Mouse (Mus musculus): ENCODE data around the gene Drp2.
A peak's percentile ranks its signal among the peaks of the same experiment; 100 is the strongest.

Drp2 gene

DNA sequence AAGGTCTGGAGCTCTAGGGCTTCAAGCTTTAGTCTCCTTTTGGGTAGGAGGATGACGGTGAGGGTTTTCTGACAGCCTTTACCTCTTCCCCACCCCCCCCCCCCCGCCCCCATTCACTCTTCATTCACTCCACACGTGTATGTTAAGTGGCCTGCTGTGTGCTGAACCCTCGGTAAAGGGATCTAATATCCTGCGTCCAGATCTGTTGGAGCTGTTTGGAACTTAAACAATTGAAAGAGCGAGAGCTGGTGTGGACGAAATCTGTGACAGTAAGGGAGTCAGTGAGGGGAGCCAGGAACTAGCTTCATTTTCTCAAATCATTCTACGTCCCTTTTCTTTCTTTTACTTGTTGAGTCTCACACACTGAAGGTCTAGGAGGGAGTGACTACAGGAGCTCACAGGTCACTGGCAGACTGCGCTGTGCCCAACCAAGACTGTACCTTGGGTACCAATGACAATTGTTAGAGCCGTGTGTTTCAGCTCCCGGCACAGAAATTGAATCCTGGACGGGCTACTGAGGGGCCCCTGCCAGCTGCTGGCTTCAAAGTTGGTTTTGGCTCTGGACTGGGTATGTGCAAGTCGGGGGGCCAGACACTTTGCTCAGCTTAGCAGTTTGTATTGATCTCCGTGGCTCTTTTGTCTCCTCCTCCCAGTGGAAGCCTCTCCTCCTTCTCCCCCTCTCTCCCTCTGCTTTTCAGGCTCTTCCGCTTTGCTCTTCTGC lies at the start of gene Drp2:
Gene Drp2, plus strand, starts transcription at position 689 of the 721 bp plus-strand sequence.
- DNase-seq (ENCODE audit: low spot score), result no peak

DNA sequence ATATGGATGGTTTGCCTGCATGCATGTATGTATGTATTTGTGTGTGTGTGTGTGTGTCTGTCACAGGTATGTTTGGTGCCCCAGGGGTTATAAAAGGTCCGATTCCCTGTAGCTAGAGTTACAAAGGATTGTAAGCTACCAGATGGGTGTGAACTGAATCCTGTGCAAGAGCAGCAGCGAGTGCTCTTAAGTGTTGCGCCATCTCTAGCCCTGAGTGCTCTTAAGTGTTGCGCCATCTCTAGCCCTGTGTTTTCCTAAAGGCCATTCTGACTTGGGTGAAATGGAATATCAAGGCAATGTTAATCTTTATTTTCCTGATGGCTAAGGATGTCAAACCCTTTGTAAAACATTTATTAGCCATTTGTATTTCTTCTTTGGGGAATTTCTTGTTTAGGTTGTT lies 45.0 kb upstream of the Drp2 start:
- no peak for DNase-seq (ENCODE audit: low spot score)

DNA sequence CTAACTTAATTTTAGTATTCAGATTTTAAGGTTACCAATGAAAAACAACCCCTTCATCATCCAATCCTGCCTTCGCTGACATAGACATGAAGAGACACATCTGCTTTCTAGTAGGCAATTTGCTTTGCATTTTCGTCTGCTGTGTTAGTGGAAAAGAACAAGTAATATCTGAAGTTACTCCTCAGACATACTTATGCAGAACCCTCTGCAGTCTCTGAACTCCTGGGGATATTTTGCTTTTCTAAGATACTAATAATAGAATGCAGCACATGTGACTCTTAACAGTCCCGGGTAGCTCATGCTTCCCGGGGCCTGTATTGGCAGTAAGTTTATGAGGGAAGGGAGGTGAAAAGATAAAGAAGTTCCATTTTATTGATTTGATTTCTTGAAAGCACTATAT lies 42.2 kb upstream of the Drp2 start:
- DNase-seq (ENCODE audit: low spot score), result no peak

DNA sequence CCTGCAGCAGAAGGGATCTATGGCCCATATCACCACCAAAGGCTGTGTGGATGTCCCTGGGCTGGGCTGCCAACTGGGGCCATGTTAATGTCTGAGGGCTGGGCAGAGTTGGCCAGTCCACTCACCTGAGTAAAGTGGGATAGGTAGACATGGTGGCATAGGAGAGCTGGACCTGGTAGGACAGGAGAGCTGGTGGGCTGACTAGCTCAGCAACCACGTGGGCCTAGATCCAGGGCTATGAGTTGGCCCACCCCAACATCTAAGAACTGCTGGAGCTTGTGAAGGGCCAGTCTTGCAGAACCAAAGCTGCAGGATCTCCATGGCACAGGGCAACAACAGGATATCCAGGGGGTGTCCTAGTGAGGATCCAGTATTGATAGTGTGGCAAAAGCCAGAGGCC lies 38.9 kb upstream of the Drp2 start:
- DNase-seq (ENCODE audit: low spot score), result no peak

DNA sequence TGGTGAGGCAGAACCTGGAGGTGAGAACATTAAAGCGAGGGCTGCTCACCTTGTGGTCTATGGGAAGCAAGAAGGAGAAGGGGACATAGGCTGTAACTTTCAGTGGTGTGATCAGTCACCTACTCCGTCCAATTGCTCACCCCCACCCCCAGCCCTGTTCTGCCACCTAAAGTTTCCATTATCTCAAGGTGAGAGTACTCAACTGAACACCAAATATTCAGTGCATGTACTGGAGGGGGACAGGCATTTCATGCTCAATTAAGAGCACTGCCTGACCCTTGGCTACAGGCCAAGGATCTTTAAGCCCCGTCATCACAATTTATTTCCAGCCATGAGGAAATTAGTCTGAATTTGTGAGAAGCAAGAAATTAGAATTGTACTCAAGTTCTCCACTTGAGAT lies 37.8 kb upstream of the Drp2 start:
- DNase-seq (ENCODE audit: low spot score), result no peak

DNA sequence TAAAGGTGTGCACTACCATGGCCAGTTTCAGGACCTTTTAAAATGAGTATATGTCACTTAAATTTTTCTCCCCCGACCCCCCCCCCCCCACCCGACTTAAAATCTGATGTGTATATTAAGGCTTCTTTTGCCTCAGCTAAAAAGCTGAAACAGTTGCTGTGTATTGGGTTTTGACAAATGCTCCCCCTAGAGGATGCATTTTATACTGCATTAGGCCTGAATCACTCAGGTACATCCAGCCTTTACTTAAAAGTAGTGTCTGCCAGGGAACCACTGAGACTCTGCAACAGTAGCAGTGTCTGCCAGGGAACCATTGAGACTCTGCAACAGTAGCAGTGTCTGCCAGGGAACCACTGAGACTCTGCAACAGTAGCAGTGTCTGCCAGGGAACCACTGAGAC lies 33.1 kb upstream of the Drp2 start:
- no peak for DNase-seq (ENCODE audit: low spot score)

DNA sequence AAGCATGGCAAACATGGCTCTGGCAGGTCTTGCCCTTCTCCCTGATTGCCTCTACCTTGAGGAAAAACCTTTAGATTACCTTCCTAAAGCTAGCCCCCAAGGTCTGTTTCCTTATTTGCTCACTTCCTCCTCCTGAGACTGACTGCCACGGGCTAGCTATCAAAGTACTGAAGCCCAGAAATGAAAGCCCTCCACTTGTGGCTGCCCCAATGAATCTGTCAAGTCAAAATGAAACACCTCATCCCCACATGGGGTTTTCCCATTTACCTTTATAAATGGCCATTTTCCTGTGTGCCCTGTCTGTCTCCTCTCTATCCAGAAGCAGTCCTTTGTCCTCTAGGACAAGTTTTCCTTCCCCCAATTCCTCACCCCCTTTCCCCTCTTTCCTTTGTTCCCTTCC lies 30.2 kb upstream of the Drp2 start:
- DNase-seq (ENCODE audit: low spot score), result no peak

DNA sequence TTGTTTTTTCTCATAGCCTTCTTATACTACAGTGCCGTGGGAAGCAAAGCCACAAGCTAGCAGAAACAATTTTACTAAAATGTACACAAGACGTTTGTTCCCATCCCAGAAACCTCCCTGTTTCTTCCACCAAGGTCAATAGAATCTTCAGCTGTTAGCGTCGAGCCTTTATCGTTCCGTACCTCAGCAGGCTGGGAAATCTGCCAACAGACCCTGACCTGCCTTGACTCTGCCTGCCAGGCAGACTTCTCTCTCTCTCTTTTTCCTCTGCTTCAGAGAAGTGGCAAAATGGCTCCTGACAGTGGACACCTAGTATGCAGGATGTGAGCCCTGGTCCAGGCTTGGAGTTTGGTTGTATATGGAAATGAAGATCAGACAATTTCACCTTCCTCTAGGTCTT lies 19.5 kb upstream of the Drp2 start:
- DNase-seq (ENCODE audit: low spot score), result no peak

DNA sequence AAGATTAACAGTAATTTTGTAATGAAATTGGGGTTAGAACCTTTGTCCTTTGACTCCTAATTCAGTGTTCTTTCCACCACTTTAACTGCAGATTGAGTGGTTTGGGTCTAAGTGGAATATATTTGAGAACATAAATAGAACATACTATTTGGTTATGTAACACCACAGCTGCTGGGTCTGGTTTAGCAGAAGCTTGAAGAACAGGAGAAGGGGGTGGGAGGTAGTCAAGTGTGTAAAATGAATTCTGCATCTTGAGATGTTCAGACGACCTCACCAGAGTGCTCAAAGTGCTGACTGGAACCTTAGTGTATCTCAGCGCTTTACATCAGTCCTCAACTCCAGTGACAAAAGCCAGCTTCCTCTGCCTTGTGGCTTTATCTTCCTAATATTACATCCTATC lies 5.4 kb upstream of the Drp2 start:
- no peak for DNase-seq (ENCODE audit: low spot score)

DNA sequence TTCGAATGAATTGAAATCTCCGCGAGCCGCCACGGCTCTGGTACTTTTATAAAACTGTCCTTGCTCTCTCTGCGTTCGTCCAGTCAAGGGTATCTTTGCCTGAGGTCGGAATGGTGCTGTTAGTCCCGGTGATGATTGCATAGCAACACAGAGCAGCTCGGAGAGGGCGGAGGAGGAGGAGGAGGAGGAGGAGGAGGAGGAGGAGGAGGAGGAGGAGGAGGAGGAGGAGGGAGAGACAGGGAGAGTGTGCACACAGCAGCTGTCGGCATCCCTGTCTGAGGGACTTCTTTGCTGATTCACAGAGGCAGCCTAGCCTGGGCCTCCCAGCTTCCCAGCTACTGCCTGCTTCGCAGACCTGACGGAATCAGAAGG lies 219 bp downstream of the Drp2 start:
- DNase-seq (ENCODE audit: low spot score), result no peak

DNA sequence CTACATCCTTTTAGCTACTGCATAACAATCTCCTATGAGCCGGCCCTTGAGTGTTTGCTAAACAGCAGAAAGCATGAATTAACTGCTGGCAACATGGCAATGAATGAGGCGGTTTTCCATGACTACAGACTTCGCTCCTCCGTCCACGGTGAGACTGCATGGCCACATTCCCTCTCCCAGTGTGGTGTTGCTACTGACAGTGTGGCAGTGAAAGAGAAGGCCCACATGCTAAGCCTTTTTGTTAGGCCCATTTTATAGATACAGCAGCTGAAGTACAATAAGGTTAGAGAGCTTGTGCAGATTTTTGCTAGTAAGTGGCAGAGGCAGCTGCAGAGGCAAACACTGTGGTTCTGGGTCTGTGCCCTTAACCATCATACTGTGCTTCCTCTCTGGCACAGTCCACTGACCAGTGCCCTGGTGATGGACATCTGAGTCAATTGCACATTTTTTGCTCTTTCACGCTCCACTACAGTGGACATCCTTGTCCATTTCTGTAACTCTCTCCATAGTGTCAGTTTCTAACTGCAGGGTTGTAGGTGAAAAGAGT lies 5.1 kb downstream of the Drp2 start:
- DNase-seq (ENCODE audit: low spot score), result no peak

DNA sequence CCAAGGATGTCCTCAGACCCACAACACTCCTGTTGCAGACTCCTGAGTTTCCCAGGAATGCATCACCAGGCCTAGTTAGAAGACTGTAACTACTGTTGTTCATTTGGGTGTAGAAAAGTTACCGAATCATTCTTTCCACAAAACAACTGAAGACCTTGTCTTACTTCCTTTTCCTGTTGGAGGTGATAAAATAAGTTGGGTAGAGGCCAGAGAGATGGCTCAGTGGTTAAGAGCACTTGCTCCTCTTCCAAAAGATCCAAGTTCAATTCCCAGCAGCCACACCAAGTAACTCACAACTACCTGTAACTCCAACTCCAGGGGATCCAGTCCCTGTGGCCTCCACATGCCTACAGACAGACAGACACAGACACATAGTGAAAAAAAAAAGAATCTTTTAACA lies 7.7 kb downstream of the Drp2 start:
- DNase-seq (ENCODE audit: low spot score), result no peak

DNA sequence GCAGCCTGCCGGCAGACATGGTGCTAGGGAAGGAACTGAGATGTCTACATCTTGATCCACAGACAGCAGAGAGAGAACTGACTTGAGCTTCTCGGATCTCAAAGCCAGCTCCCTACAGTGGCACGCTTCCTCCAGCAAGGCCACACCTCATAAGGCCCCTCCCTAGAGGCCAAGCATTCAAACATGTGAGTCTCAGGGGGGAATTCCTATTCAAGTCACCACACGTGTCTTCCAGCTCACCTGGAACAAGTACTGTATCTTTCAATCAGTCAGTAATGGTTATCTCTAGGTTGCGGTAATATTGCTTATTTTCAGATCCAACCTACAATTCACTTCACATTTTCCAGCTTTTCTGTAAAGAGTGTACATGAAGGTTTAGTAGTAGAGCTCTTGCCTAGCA lies 15.7 kb downstream of the Drp2 start:
- DNase-seq (ENCODE audit: low spot score), result no peak

DNA sequence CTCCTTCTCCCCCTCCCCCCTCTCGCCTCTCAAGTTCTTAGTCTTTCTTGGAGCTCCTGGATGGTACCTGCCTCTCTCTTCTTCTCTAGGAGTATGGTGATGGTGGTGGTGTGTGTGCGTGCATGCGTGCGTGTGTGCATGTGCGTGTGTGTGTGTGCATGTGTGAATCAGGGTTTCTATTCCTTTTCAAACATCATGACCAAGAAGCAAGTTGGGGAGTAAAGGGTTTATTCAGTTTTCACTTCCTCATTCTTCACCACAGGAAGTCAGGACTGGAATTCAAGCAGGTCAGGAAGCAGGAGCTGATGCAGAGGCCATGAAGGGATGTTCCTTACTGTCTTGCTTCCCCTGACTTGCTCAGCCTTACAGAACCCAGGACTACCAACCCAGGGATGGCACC lies 19.9 kb downstream of the Drp2 start:
- DNase-seq (ENCODE audit: low spot score), result no peak

DNA sequence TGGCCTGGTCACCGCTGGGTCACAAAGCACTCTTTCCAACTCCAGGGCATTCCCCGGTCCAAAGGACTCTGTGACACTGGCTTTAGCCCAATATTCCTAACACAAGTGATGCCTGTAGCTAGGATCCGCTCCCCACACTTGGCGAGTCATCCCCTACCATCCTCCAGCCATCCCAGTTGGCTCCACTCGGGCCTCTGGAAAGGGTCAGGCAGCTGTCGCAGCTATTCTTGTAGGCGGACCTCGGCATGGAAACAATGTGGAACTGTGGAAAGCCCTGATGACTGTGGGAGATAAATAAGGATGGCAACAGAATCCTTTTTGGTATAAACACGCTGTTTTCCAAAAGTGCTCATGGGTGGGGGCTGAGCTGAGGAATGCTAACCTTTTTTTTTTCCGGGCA lies 21.4 kb downstream of the Drp2 start:
- DNase-seq (ENCODE audit: low spot score), result no peak

DNA sequence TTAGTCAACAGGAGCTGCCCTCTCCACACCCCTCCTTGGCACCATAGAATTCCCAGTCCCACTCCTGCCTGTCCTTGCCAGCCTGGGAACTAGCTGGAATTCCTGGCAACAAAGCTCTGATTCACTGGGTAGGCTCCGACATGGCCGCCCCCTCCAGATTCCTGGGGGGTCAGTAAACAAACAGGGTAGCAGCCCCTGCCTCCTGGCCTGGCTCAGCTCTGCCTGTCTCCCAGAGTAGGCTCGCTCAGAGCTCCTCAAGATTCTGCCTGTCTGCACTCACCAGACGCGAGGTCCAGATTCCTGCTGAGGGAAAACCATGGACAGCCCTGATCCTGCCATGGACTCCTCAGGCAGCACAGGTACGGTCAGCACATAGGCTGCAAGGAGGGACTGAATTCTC lies 22.5 kb downstream of the Drp2 start:
- no peak for DNase-seq (ENCODE audit: low spot score)

DNA sequence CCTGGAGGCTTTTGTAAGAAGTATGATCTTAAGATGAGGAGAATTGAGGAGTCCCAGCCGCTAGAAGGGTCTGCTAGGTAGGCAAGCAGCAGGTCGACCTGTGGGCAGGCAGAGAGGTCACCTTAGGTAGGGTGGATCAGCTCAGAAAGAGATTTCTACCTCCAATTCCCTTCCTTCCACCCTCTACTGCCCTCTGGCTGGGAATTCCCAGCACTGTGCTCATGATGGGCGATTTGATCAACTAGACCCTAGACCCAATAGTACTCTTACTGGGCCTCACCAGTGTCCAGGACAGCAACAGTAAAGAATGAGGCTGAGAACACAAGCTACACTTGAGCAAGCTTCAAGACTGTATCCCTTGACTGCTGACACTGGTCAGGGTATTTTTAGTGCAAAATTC lies 23.0 kb downstream of the Drp2 start:
- DNase-seq (ENCODE audit: low spot score), result no peak

DNA sequence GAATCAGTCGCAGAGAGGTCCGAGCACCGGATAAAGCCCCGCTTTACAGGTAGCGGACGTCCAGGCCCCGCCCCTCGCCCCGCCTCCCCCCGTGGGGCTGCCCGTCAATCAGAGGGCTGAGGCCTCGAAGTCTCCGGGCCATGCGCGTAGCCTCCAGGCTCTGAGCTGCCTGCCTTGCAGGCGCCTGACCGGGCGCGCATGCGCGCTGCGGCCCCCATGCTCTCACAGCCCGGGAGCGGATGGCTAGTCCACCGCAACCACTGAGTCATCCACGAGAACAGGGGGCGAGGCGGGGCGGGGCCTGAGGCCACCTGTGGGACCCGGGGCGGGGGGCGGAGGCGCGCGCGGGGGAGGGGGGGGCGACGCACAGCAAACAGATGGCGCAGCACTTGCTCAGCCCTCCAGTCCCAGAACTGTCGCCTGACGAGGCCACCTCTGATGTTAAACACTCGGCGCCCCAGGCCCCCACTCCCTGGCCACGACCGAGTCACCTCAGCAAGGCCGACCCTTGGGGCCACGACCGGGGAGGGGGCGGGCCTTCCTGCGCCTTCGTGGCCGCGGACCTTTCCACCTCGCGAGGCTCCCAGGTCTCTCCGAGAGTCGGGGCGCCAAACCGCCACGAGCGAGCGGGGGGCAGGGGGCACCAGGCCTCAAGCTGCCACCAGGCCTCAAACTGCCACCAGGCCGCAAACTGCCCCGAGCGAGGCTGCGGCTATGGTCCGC lies 70.8 kb downstream of the Drp2 start:
- DNase-seq (ENCODE audit: low spot score), result no peak

DNA sequence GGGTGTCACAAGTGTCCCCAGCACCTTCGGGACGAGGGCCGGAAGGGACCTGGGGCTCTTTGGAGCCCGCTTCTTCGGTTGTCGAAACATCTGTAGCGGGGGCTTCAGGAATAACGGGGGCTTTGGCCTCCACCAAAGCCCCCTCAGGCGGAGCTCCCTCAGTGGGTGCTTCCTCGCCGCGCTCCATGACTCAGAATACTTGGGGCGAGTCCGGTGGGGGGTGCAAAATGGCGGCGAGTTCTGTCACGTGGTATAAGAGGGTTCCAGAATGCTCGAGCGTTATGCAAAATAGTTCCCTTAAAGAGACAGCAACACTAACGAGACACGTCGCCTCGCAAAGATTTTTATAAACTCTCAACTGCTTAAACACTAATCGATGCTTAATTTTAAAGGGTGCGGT lies 71.9 kb downstream of the Drp2 start, which contains the start of gene Taf7l:
Gene Taf7l, minus strand, starts transcription at position 201 of the 400 bp plus-strand sequence.
- no peak for DNase-seq (ENCODE audit: low spot score)

DNA sequence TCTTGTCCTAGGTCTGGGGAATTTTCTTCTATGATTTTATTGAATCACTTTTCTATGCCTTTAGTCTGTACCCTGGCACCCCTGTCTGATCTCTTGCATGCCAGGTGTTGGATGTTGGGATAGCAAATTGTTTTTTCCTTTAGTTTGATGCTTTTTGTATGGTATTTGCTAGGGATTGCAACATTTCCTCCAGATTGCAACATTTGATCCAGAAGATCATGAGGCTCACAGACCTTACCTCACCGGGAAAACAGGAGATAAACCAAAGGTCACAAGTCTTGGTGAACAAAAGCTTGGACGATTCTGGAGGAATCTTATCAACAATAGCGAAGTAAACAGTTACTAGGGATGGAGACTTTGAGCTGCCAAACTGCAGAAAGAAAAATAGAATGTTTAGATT lies 77.4 kb downstream of the Drp2 start:
- no peak for DNase-seq (ENCODE audit: low spot score)

DNA sequence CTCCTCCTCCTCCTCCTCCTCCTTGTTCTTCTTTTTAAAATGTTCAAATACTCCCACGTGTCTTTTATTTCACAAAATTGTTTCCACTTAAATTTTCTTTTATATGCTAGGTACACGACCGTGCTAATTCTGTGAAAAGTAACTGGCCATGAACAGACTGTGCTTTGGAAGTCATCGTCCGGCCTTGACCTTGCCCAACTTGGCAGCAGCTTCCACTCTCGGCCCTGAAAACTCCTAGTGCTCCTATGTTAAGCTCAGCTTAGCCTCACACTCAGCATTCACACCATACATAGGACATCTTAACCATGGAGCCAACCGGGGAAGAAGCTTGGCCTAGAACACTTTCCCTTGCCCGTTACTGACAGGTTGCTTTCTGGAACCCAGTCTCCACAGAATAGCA lies 96.3 kb downstream of the Drp2 start:
- DNase-seq (ENCODE audit: low spot score), result peak; percentile 46
